8 mouse cellular contexts compared by ENCODE assay signal in genomic region chr3:93547099-93547648, GRCm38 (mm10). TPM values are rescaled to one million over a fixed set of nuclear protein-coding genes. Genes with fewer than 3 reads are reported as not detected.
DNase-seq lines count a peak whose midpoint lies in the region; ATAC-seq lines count a peak whose summit lies in the region.

No protein-coding gene starts in this region.

- 28% methylated on average over 7 of the region's 7 CpGs for WGBS in heart, embryonic 11.5 days (ENCODE audit: insufficient replicate concordance)
- 26% methylated on average over 7 of the region's 7 CpGs for WGBS in kidney, embryonic 16.5 days
- WGBS in liver, embryonic 11.5 days, result 28% methylated on average over 7 of the region's 7 CpGs

- peak; percentile 86 to 97 for DNase-seq in heart, adult 18-20 months
- DNase-seq in embryo, embryonic 10.5 days (ENCODE audit: low spot score), result peak; percentile 91
- peak; percentile 81 to 84 for DNase-seq in gastrocnemius, postnatal 4 days (ENCODE audit: low spot score in 2 of 2)
- peak; percentile 68 for DNase-seq in liver, embryonic 11.5 days (ENCODE audit: low spot score)
- DNase-seq in natural killer cell, adult 2 months (ENCODE audit: low spot score in 2 of 2), result peak; percentile 81 to 84
- peak; percentile 87 for DNase-seq in splenic B cell, adult 2 months (ENCODE audit: low read depth, low spot score)

- no peak overlapping the region for H3K9ac ChIP-seq in heart, embryonic 11.5 days (ENCODE audit: low read depth, low read length)
- no peak overlapping the region for H3K9ac ChIP-seq in kidney, embryonic 16.5 days (replicated peaks; ENCODE audit: low read length)
- H3K9ac ChIP-seq in liver, embryonic 11.5 days (ENCODE audit: low read depth, low read length), result no peak overlapping the region

- H3K36me3 ChIP-seq in heart, embryonic 11.5 days (ENCODE audit: control insufficient read depth, insufficient read depth, low read length), result no peaks in the 10 kb centered on the region
- no peaks in the 10 kb centered on the region for H3K36me3 ChIP-seq in kidney, embryonic 16.5 days (ENCODE audit: insufficient read depth, low read length)
- H3K36me3 ChIP-seq in liver, embryonic 11.5 days (ENCODE audit: control insufficient read depth, insufficient read depth, low read length), result no peaks in the 10 kb centered on the region
- no peaks in the 10 kb centered on the region for H3K36me3 ChIP-seq in splenic B cell, adult 2 months (ENCODE audit: control insufficient read depth, insufficient read depth, low read length, poor library complexity, severe bottlenecking)

- no peaks in the 10 kb centered on the region for H3K4me1 ChIP-seq in heart, embryonic 11.5 days (ENCODE audit: control insufficient read depth, insufficient read depth, low read length)
- H3K4me1 ChIP-seq in kidney, embryonic 16.5 days (ENCODE audit: insufficient read depth, low read length), result peaks cover 8% of the 10 kb centered on the region
- peaks cover 3% of the 10 kb centered on the region; the same call in 1 of the 2 replicates for H3K4me1 ChIP-seq in liver, embryonic 11.5 days (replicated peaks; ENCODE audit: control insufficient read depth, insufficient read depth, low read length)

- no peak overlapping the region for H3K27ac ChIP-seq in heart, embryonic 11.5 days (ENCODE audit: low read depth, low read length)
- H3K27ac ChIP-seq in kidney, embryonic 16.5 days (ENCODE audit: low read length), result peak overlapping the region; percentile 39; the same call in 1 of the 2 replicates
- no peak overlapping the region for H3K27ac ChIP-seq in liver, embryonic 11.5 days (ENCODE audit: low read depth, low read length)

- no peak overlapping the region for H3K4me3 ChIP-seq in heart, embryonic 11.5 days (ENCODE audit: low read depth, low read length)
- no peak overlapping the region for H3K4me3 ChIP-seq in kidney, embryonic 16.5 days (ENCODE audit: low read length)
- H3K4me3 ChIP-seq in liver, embryonic 11.5 days (ENCODE audit: low read depth, low read length), result no peak overlapping the region

- no peaks in the 10 kb centered on the region for H3K27me3 ChIP-seq in heart, embryonic 11.5 days (ENCODE audit: control insufficient read depth, insufficient read depth, low read length)
- no peaks in the 10 kb centered on the region for H3K27me3 ChIP-seq in kidney, embryonic 16.5 days (ENCODE audit: insufficient read depth, low read length)
- H3K27me3 ChIP-seq in liver, embryonic 11.5 days (replicated peaks; ENCODE audit: control insufficient read depth, insufficient read depth, low read length), result no peaks in the 10 kb centered on the region
- H3K27me3 ChIP-seq in splenic B cell, adult 2 months (ENCODE audit: control insufficient read depth, insufficient read depth, low read length, poor library complexity, severe bottlenecking), result no peaks in the 10 kb centered on the region

- ATAC-seq in heart, embryonic 11.5 days (replicated peaks; ENCODE audit: insufficient number of reproducible peaks, low FRiP score, low TSS enrichment), result no peak
- peak; percentile 72 for ATAC-seq in kidney, embryonic 16.5 days (ENCODE audit: low FRiP score, low TSS enrichment)
- ATAC-seq in liver, embryonic 11.5 days (replicated peaks; ENCODE audit: low FRiP score), result peak; percentile 43

- H3K4me2 ChIP-seq in heart, embryonic 11.5 days, result no peak overlapping the region
- no peak overlapping the region for H3K4me2 ChIP-seq in kidney, embryonic 16.5 days (replicated peaks; ENCODE audit: low read depth, low read length)
- no peak overlapping the region for H3K4me2 ChIP-seq in liver, embryonic 11.5 days

- H3K9me3 ChIP-seq in heart, embryonic 11.5 days (replicated peaks; ENCODE audit: control insufficient read depth, low read length), result no peaks in the 10 kb centered on the region
- no peaks in the 10 kb centered on the region for H3K9me3 ChIP-seq in kidney, embryonic 16.5 days (ENCODE audit: low read length)
- no peaks in the 10 kb centered on the region for H3K9me3 ChIP-seq in liver, embryonic 11.5 days (ENCODE audit: control insufficient read depth, low read length)

RNA-seq across cellular contexts. Expression of gene S100a10, which starts 7.7 kb away (rescaled TPM):
- 100 to 1,000 TPM in 1 of 2 experiments, 10 to 100 TPM in 1; 92.1 to 100 TPM for total RNA-seq in heart, adult 18-20 months (2021)
- 216 and 222 TPM in 2 replicates for polyA plus RNA-seq in heart, embryonic 11.5 days (2014; fragmentation: Nextera tagmentation; extraction: Ambion mirVana)
- total RNA-seq in gastrocnemius, postnatal 4 days (2021), result 100 to 1,000 TPM; 290 to 327 TPM
- polyA plus RNA-seq in kidney, embryonic 16.5 days (2015; fragmentation: Nextera tagmentation; extraction: Ambion mirVana), result 487 TPM in 2 replicates
- 137 and 144 TPM in 2 replicates for polyA plus RNA-seq in liver, embryonic 11.5 days (2014; fragmentation: Nextera tagmentation; extraction: Ambion mirVana)

RNA-seq across cellular contexts. Expression of gene S100a11, which starts 26.9 kb away (rescaled TPM):
- total RNA-seq in heart, adult 18-20 months (2021), result 10 to 100 TPM; 52.4 to 78.2 TPM
- polyA plus RNA-seq in heart, embryonic 11.5 days (2014; fragmentation: Nextera tagmentation; extraction: Ambion mirVana), result 733 and 790 TPM in 2 replicates
- 100 to 1,000 TPM; 310 to 333 TPM for total RNA-seq in gastrocnemius, postnatal 4 days (2021)
- polyA plus RNA-seq in kidney, embryonic 16.5 days (2015; fragmentation: Nextera tagmentation; extraction: Ambion mirVana), result 1,206 and 1,400 TPM in 2 replicates
- polyA plus RNA-seq in liver, embryonic 11.5 days (2014; fragmentation: Nextera tagmentation; extraction: Ambion mirVana), result 202 and 245 TPM in 2 replicates
